Mouse (Mus musculus): ENCODE data around the gene Map3k4. TPM values are rescaled to one million over a fixed set of nuclear protein-coding genes. Genes with fewer than 3 reads are reported as not detected.
A peak's percentile ranks its signal among the peaks of the same experiment; 100 is the strongest.

Map3k4 gene
- polyA plus RNA-seq, 1 experiment from 2014 or later = 29.3 TPM

- H3K9ac ChIP-seq (ENCODE audit: low read depth, low read length) = no peak overlapping the region
- ATAC-seq = no peak
- WGBS = 97% methylated on average over 7 of the region's 7 CpGs
- H3K27ac ChIP-seq (ENCODE audit: low read depth, low read length) = no peak overlapping the region
- peaks cover 58% of the 10 kb centered on the region for H3K36me3 ChIP-seq (ENCODE audit: control insufficient read depth, insufficient read depth)
- no peaks in the 10 kb centered on the region for H3K9me3 ChIP-seq (ENCODE audit: control insufficient read depth)
- TF ChIP-seq CTCF (IDR thresholded peaks at IDR 0.05; ENCODE audit: low read depth) = no peak
- H3K4me3 ChIP-seq (ENCODE audit: low read depth, low read length) = no peak overlapping the region
- H3K4me1 ChIP-seq (replicated peaks; ENCODE audit: control insufficient read depth, insufficient read depth, low read length) = no peaks in the 10 kb centered on the region
- H3K4me2 ChIP-seq (replicated peaks; ENCODE audit: low read depth) = no peak overlapping the region
- H3K27me3 ChIP-seq (replicated peaks; ENCODE audit: control insufficient read depth, insufficient read depth, low read length) = no peaks in the 10 kb centered on the region
These were observed 57.2 kb downstream of the Map3k4 start for GRCm38 (mm10) chr17:12261376-12261775.

GRCm38 (mm10) chr17:12259957-12260356 is 58.6 kb downstream of the Map3k4 start:
- H3K27me3 ChIP-seq (replicated peaks; ENCODE audit: control insufficient read depth, insufficient read depth, low read length) = no peaks in the 10 kb centered on the region
- no peaks in the 10 kb centered on the region for H3K4me1 ChIP-seq (replicated peaks; ENCODE audit: control insufficient read depth, insufficient read depth, low read length)
- TF ChIP-seq CTCF (IDR thresholded peaks at IDR 0.05; ENCODE audit: low read depth) = no peak
- no peak overlapping the region for H3K27ac ChIP-seq (ENCODE audit: low read depth, low read length)
- H3K9me3 ChIP-seq (ENCODE audit: control insufficient read depth) = no peaks in the 10 kb centered on the region
- H3K4me2 ChIP-seq (replicated peaks; ENCODE audit: low read depth) = no peak overlapping the region
- no peak overlapping the region for H3K9ac ChIP-seq (ENCODE audit: low read depth, low read length)
- H3K4me3 ChIP-seq (ENCODE audit: low read depth, low read length) = no peak overlapping the region
- no peak for ATAC-seq
- 83% methylated on average over 8 of the region's 8 CpGs for WGBS
- H3K36me3 ChIP-seq (ENCODE audit: control insufficient read depth, insufficient read depth) = peaks cover 70% of the 10 kb centered on the region

DNA sequence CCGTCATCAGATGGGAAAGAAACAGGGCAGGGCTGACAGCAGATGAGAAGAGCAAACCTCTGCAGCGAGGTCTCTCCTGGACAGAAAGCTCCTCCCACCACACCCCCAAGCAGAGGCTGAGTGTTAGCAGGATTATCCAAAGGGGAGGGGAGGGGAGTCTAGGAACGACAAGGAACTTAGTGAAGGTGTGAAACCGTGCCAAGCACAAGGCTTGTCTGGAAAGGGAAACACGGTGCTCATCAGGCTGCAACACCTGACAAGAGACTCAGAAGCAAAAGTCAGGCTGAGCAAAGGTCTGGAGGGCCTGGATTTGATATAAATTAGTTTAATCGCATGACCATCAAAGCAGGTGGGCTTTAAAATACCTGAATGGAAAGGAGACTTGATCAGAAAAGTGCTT is 60.1 kb downstream of the Map3k4 start:
- TF ChIP-seq CTCF (IDR thresholded peaks at IDR 0.05; ENCODE audit: low read depth) = no peak
- Histone ChIP-seq H3K9me3 (ENCODE audit: control insufficient read depth) (no peaks in the 10 kb centered on the region), H3K4me1 (replicated peaks; ENCODE audit: control insufficient read depth, insufficient read depth, low read length) (no peaks in the 10 kb centered on the region), H3K36me3 (ENCODE audit: control insufficient read depth, insufficient read depth) (peaks cover 81% of the 10 kb centered on the region), H3K27me3 (replicated peaks; ENCODE audit: control insufficient read depth, insufficient read depth, low read length) (no peaks in the 10 kb centered on the region), H3K27ac (ENCODE audit: low read depth, low read length) (no peak overlapping the region), H3K9ac (ENCODE audit: low read depth, low read length) (no peak overlapping the region), H3K4me3 (ENCODE audit: low read depth, low read length) (no peak overlapping the region), H3K4me2 (replicated peaks; ENCODE audit: low read depth) (no peak overlapping the region)
- WGBS = 52% methylated on average over 6 of the region's 6 CpGs
- no peak for ATAC-seq

DNA sequence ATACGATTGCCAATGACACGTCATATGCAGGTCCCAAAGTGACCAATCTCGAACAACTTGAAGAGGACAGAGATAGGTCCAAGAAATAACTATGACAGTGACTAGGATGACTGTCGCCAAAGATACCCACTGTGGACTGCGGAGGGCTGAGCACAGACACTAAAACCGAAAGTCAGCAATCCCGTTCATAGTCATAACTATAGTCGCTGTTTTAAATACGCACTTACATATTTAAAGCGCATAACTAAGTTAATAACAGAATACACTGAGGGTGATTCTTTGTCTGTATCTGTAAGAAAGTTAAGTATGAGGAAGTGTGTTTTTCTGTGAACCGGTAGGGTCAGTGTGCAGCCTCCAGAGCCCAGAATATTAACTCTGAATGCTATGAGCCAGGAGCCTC is 62.5 kb downstream of the Map3k4 start:
- no peak for TF ChIP-seq CTCF (IDR thresholded peaks at IDR 0.05; ENCODE audit: low read depth)
- no peak for ATAC-seq
- Histone ChIP-seq H3K9ac (ENCODE audit: low read depth, low read length) (no peak overlapping the region), H3K36me3 (ENCODE audit: control insufficient read depth, insufficient read depth) (peaks cover 88% of the 10 kb centered on the region), H3K4me1 (replicated peaks; ENCODE audit: control insufficient read depth, insufficient read depth, low read length) (no peaks in the 10 kb centered on the region), H3K4me3 (ENCODE audit: low read depth, low read length) (no peak overlapping the region), H3K9me3 (ENCODE audit: control insufficient read depth) (peaks cover 7% of the 10 kb centered on the region; the same call in 1 of the 2 replicates), H3K27me3 (replicated peaks; ENCODE audit: control insufficient read depth, insufficient read depth, low read length) (no peaks in the 10 kb centered on the region), H3K4me2 (replicated peaks; ENCODE audit: low read depth) (no peak overlapping the region), H3K27ac (ENCODE audit: low read depth, low read length) (no peak overlapping the region)
- WGBS = 96% methylated on average over 11 of the region's 11 CpGs

GRCm38 (mm10) chr17:12250581-12250980 is 68.0 kb downstream of the Map3k4 start:
- ATAC-seq = no peak
- no peak overlapping the region for H3K27ac ChIP-seq (ENCODE audit: low read depth, low read length)
- WGBS = 96% methylated on average over 9 of the region's 9 CpGs
- no peaks in the 10 kb centered on the region for H3K27me3 ChIP-seq (replicated peaks; ENCODE audit: control insufficient read depth, insufficient read depth, low read length)
- TF ChIP-seq CTCF (IDR thresholded peaks at IDR 0.05; ENCODE audit: low read depth) = no peak
- peaks cover 7% of the 10 kb centered on the region; the same call in 1 of the 2 replicates for H3K9me3 ChIP-seq (ENCODE audit: control insufficient read depth)
- H3K9ac ChIP-seq (ENCODE audit: low read depth, low read length) = no peak overlapping the region
- no peaks in the 10 kb centered on the region for H3K4me1 ChIP-seq (replicated peaks; ENCODE audit: control insufficient read depth, insufficient read depth, low read length)
- H3K4me3 ChIP-seq (ENCODE audit: low read depth, low read length) = no peak overlapping the region
- H3K36me3 ChIP-seq (ENCODE audit: control insufficient read depth, insufficient read depth) = peaks cover 78% of the 10 kb centered on the region
- H3K4me2 ChIP-seq (replicated peaks; ENCODE audit: low read depth) = no peak overlapping the region

- ATAC-seq = no peak
- Histone ChIP-seq H3K27ac (ENCODE audit: low read depth, low read length) (no peak overlapping the region), H3K4me1 (replicated peaks; ENCODE audit: control insufficient read depth, insufficient read depth, low read length) (no peaks in the 10 kb centered on the region), H3K36me3 (ENCODE audit: control insufficient read depth, insufficient read depth) (peaks cover 78% of the 10 kb centered on the region), H3K9ac (ENCODE audit: low read depth, low read length) (no peak overlapping the region), H3K4me2 (replicated peaks; ENCODE audit: low read depth) (no peak overlapping the region), H3K9me3 (ENCODE audit: control insufficient read depth) (peaks cover 7% of the 10 kb centered on the region; the same call in 1 of the 2 replicates), H3K4me3 (ENCODE audit: low read depth, low read length) (no peak overlapping the region), H3K27me3 (replicated peaks; ENCODE audit: control insufficient read depth, insufficient read depth, low read length) (no peaks in the 10 kb centered on the region)
- TF ChIP-seq CTCF (IDR thresholded peaks at IDR 0.05; ENCODE audit: low read depth) = peak; percentile 63
- WGBS = 95% methylated on average over 19 of the region's 19 CpGs
These were observed 68.7 kb downstream of the Map3k4 start for GRCm38 (mm10) chr17:12249783-12250504.

All from intestine, postnatal 0 days (tissue).